Mouse (Mus musculus) cortical plate, adult 2 months (tissue): ENCODE results near the gene Tmem132c. TPM values are rescaled to one million over a fixed set of nuclear protein-coding genes. Genes with fewer than 3 reads are reported as not detected.

Experiments
- H3K27ac ChIP-seq: fragments of 200-500 bp; 2 replicates; pipeline ENCODE4 v1.5.1; 2012; ENCODE audit warnings: low read length, control low read depth, inconsistent platforms; ENCODE audit not compliant: insufficient read depth
- H3K4me1 ChIP-seq: fragments of 200-500 bp; 2 replicates; pipeline ENCODE4 v1.6.1; 2011; ENCODE audit warnings: low read length; ENCODE audit not compliant: control insufficient read depth, insufficient read depth
- H3K4me3 ChIP-seq: fragments of 200-500 bp; 2 replicates; pipeline ENCODE4 v1.5.1; 2011; ENCODE audit warnings: mild to moderate bottlenecking, low read length, control low read depth; ENCODE audit not compliant: insufficient read depth
- CTCF ChIP-seq: fragments of 200-500 bp; IDR thresholded peaks from 2 replicates; pipeline ENCODE4 v1.5.1; 2011; ENCODE audit warnings: mild to moderate bottlenecking, control low read depth, low read length; ENCODE audit not compliant: insufficient read depth; ENCODE audit errors: extremely low read depth
- POLR2A ChIP-seq: fragments of 200-500 bp; IDR thresholded peaks from 2 replicates; pipeline ENCODE4 v1.6.1; 2011; ENCODE audit warnings: mild to moderate bottlenecking, low read length, control low read depth; ENCODE audit not compliant: insufficient read depth; ENCODE audit errors: extremely low read depth
- polyA plus RNA-seq: library from polyadenylated mRNA; depleted of rRNA; stranded (reverse); fragments of >200 nt; gene quantifications from 2 replicates; pipeline ENCODE4 v1.2.3, GENCODE M21; 2012

The Tmem132c gene
- polyA plus RNA-seq, 1 experiment, result 1.9 TPM

DNA sequence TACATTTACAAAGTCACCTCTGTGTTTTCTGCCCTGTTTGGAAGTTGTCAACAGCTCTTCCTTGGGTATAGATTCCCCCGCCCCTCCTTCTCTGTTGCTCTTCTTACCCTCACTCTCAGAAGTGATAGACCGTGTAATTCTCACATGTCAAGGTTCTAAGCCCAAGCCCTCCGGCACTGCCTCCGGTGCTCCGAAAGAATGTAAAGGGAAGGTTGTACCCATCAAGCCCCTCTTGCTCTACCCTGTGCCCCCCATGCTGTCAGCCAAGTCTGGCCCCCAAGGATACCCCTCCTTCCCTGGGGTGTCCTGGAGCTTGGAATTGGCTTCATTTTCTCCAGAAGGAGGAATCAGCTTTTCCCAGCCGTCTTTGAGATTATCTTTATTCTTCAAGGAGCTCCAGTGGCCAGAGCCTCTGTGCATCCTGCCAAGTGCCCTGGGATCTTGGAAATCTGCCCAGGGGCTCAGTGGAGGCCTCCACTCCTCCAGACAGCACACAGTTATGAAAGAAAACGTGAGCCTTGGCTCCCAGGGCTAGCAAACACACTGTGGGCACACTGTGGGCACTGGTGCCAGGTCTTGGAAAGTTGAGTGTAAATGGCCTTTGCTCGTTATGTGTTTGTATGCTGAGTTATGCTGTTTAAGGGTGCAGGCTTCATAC, 59.1 kb downstream of the Tmem132c start:
- TF ChIP-seq CTCF (no peak), POLR2A (no peak)
- Histone ChIP-seq H3K4me1 (no peaks in the 10 kb centered on the region), H3K27ac (no peak overlapping the region), H3K4me3 (no peak overlapping the region)

DNA sequence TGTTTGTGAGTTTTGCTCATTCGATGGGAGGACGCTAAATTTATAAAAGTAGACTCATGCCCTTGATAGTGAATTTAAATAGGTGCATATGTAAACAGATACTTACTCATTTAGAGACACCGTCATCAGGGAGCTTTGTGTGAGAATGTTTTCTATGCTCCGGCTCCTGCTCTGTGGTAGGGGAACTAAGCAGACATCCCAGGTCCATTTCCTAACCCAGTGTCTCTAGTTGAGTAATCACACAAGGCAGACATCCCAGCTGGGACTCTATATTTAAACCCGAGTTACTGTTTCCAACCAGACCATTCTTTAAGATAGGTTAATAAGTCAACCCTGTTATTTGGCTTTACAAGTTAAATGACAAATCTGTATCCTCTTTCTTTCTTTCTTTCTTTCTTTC, 63.7 kb downstream of the Tmem132c start:
- H3K4me3 ChIP-seq, result no peak overlapping the region
- no peak overlapping the region for H3K27ac ChIP-seq
- TF ChIP-seq CTCF (no peak), POLR2A (no peak)
- no peaks in the 10 kb centered on the region for H3K4me1 ChIP-seq

DNA sequence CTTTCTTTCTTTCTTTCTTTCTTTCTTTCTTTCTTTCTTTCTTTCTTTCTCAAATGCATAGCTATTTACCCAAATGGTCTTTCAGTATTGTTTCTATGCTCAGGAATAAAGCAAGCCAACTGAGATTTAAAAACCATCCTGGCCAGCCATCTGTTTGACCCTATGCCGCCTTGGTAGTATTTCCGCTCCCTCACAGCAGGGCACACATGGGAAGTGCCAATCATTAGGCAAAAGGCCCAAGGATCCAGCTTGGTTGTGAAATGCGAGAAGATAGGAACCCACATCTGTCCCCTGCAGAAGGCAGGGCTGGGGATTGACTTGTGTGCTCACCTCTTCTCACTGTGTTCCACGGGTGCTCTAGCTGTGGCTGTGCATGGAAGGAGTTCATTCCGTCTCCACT, 64.1 kb downstream of the Tmem132c start:
- no peak for TF ChIP-seq POLR2A
- no peak for TF ChIP-seq CTCF
- Histone ChIP-seq H3K4me3 (no peak overlapping the region), H3K27ac (no peak overlapping the region), H3K4me1 (no peaks in the 10 kb centered on the region)

DNA sequence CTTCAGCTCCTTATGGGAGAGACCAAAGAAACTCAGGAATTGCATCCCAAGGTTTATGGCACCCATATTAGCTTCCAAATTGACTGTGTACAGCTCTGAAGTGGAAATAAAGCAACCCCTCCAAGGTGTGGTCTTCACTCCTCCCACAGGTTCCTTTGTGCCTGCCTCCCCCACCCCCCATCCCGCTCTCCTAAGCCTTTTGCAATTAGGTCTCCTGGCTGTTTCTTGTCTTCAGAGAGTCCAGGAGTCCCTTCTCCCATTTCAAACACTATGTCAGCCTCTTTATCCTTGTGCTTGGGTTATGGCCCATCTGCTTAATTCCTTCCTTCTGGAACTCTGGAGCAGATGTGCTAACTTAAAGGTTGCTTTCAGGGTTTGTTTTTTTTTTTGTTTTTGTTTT, 65.1 kb downstream of the Tmem132c start:
- TF ChIP-seq POLR2A (no peak), CTCF (no peak)
- Histone ChIP-seq H3K27ac (no peak overlapping the region), H3K4me3 (no peak overlapping the region), H3K4me1 (no peaks in the 10 kb centered on the region)

DNA sequence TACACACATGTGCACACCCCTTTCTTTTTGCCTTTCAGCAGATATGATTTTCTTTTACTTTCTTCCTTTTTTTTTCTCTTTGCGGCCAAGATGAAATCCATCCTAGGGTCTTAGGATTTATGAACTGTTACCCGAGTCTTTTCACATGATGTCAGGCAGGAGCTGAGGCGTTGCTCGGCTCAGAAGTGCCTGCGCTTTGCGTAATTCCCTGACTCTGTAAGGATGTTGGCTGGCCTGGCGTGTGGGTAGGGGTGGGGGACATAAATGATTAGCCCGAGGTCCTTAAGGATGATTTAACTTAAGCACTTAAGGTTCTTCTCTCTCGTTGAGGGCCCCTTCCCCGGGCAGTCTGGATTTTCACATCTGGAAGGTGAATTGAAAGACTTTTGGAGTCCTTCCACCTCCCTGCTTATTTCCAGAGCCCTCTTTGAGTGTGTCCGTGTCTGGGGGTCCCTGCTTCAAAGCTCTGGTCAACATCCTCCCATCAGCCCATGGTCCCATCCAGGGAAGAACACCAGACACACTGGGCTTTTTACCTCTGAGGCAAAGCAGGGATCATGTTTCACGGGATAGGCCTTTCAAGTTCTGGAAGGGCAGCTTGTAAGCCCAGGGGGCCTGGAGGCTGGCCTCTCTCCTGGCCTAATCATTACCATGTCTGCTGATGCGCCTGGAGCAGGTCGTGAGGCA, 68.9 kb downstream of the Tmem132c start:
- no peak for TF ChIP-seq CTCF
- no peak for TF ChIP-seq POLR2A
- no peaks in the 10 kb centered on the region for H3K4me1 ChIP-seq
- no peak overlapping the region for H3K4me3 ChIP-seq

DNA sequence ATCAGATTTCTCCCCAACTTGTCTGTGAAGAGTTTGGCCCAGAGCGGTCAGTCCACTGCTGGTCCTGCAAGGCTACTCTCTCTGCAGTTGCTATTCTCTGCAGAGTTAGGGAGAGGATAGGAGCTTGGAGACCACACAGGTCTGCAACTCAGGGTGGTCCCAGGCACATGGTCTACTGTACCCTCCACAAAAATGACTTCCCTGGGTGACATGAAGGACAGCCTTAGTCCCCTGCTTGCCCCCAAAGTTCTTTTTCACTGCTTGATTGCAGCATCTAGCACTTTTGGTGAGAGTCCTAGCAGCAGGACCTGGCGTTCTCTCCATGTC, 69.4 kb downstream of the Tmem132c start:
- Histone ChIP-seq H3K4me3 (no peak overlapping the region), H3K27ac (no peak overlapping the region), H3K4me1 (no peaks in the 10 kb centered on the region)
- TF ChIP-seq CTCF (no peak), POLR2A (no peak)

More for the DNA sequence above, 68.9 kb downstream of the Tmem132c start:
- H3K27ac ChIP-seq, result no peak overlapping the region

DNA sequence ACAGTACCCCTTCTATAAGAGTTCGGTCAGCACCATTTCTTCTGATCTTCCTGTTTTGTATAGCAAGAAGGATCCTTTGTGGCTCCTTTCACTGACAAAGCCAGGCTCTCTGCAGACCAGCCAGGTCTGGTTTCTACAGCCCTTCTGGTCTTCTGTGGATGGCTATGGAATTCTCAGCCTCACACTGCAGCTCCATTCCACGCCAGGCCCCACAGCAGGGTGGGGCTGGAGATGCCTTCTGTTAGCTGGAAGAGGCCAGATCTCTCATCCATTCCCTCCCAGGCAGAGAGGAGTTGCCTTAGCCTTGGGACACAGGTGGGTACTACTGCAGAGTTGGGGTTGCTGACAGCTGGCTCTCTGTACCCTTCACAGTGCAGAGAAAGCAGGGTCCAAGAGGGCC, 72.0 kb downstream of the Tmem132c start:
- H3K4me1 ChIP-seq, result no peaks in the 10 kb centered on the region
- H3K27ac ChIP-seq, result no peak overlapping the region
- no peak for TF ChIP-seq POLR2A
- TF ChIP-seq CTCF, result no peak
- no peak overlapping the region for H3K4me3 ChIP-seq

DNA sequence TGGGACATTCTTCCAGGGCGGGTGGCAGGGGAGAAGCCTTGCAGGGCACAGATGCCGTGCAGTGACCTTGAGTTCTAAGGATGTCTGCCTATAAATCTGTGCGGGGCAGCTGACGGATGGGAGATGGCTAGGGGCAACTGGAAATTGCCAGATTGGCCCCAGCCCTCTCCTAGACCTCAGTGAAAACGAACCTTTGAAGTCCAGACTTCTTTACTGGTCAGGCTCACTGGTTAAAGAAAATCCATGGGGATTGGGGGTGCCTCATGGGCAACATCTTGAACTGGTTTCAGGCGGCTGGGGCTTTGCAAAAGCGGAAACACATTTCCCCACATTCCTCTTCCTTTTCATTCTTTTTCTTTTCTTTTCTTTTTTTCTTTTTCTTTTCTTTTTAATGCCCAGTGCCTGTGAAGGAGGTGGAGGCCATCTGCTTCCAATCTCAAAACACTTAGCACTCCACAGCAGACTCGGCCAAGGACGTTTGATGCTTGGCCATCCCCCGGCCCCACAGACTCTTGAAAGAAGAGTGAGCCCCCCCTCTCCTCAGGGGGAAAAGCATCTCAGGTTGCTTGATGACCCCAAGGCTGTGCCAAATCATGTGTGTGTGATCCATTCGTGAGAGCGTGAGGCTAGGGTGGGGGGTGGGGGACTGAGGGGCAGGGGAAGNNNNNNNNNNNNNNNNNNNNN, 77.6 kb downstream of the Tmem132c start:
- no peak overlapping the region for H3K27ac ChIP-seq
- H3K4me3 ChIP-seq, result no peak overlapping the region
- TF ChIP-seq POLR2A, result no peak
- no peak for TF ChIP-seq CTCF

DNA sequence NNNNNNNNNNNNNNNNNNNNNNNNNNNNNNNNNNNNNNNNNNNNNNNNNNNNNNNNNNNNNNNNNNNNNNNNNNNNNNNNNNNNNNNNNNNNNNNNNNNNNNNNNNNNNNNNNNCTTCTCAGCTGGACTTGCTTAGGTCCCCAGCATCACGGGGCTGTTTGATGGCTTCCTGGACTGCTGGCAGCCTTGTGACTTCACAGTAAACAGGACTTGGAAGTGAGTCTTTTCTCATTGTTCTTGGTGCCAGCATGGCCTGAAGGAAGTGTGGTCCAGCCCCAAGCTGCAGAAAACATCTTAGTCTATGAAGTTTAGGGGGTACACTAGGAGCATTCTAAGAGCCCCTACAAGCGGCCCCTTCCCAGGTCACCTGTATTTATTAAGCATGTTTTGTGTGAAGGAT, 83.0 kb downstream of the Tmem132c start:
- Histone ChIP-seq H3K4me1 (peaks cover 2% of the 10 kb centered on the region; the same call in 1 of the 2 replicates), H3K4me3 (no peak overlapping the region), H3K27ac (no peak overlapping the region)
- no peak for TF ChIP-seq POLR2A
- no peak for TF ChIP-seq CTCF

More for the DNA sequence above, 77.6 kb downstream of the Tmem132c start:
- peaks cover 1% of the 10 kb centered on the region; the same call in 1 of the 2 replicates for H3K4me1 ChIP-seq

DNA sequence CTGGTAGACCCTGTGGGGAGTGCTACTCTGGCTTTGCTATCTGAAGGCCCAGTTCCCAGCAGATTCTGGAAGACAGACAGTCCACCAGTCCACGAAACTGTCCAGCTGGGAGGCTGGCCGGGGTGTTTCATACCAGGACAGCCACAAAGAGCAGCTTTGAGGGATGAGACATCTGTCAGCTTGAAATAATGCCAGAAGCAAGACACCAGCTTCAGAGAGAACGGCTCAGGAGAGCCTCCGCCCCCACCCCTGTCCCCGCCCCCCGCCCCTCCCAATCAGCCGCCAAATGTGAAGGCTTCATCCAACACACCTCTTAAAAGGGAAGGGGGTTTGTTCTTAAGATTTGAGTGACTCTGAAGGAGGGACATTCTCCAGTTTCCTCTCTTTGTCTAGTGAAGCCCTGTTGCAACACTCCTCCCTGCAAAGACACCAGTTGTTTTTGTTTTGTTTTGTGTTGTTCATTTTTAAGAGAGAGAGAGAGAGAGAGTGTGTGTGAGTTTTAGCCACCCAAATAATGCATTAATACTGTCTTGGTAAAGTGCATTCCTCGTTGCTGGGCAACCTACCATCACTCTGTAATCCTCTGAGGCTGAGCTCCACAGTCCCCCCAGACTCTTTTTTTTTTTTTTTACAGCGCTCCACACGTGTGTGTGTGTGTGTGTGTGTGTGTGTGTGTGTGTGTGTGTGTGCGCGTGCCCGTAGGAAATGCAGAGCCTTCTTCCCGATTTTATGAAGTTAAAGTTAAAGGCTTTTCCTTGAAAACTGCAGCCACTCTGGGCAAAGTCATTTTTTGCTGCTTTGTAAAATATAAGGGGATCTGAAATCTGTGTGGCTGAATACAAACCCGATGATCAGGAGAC, 94.7 kb downstream of the Tmem132c start:
- Histone ChIP-seq H3K4me1 (peaks cover 2% of the 10 kb centered on the region; the same call in 1 of the 2 replicates), H3K27ac (no peak overlapping the region), H3K4me3 (no peak overlapping the region)
- TF ChIP-seq CTCF (no peak), POLR2A (no peak)
